Comparison of ENCODE assay signal across 9 mouse cellular contexts in genomic region chr5:31297047-31297757, GRCm38 (mm10). TPM values are rescaled to one million over a fixed set of nuclear protein-coding genes. Genes with fewer than 3 reads are reported as not detected.
A peak's percentile ranks its signal among the peaks of the same experiment; 100 is the strongest.
DNase-seq lines count a peak whose midpoint lies in the region; ATAC-seq and TF ChIP-seq lines count a peak whose summit lies in the region.
"Had no signal": no experiment of that assay in that cellular context is flagged by ENCODE, and none has a peak within 500 bp of the region (broad histone marks: within the 10 kb centered on the region; RNA-seq: fewer than 3 reads in every experiment).

Gene Gckr (plus strand): TSS chr5:31297443.

- H3K4me1 ChIP-seq in lung, embryonic 15.5 days, result peaks cover 14% of the 10 kb centered on the region
- H3K4me1 ChIP-seq in lung, adult 2 months (ENCODE audit: control insufficient read depth, insufficient read depth, low read length), result no peaks in the 10 kb centered on the region
- peaks cover 16% of the 10 kb centered on the region for H3K4me1 ChIP-seq in hindbrain, embryonic 14.5 days (replicated peaks; ENCODE audit: control insufficient read depth, insufficient read depth, low read length)
- peaks cover 4% of the 10 kb centered on the region for H3K4me1 ChIP-seq in liver, embryonic 16.5 days (ENCODE audit: control insufficient read depth, low read depth, low read length)

- no peak within 1 kb of the TSS for H3K9ac ChIP-seq in lung, embryonic 15.5 days
- peak within 1 kb of the TSS; percentile 97; the same call in 1 of the 2 replicates for H3K9ac ChIP-seq in hindbrain, embryonic 14.5 days
- H3K9ac ChIP-seq in liver, embryonic 16.5 days (ENCODE audit: low read depth, low read length), result no peak within 1 kb of the TSS

- peak within 1 kb of the TSS; percentile 86; the same call in 1 of the 2 replicates for H3K4me2 ChIP-seq in lung, embryonic 15.5 days
- peak within 1 kb of the TSS; percentile 94 for H3K4me2 ChIP-seq in hindbrain, embryonic 14.5 days (replicated peaks)
- H3K4me2 ChIP-seq in liver, embryonic 16.5 days (ENCODE audit: low read depth, low read length), result peak within 1 kb of the TSS; percentile 15; the same call in 1 of the 2 replicates

- H3K27me3 ChIP-seq in lung, embryonic 15.5 days, result no peaks in the 10 kb centered on the region
- no peaks in the 10 kb centered on the region for H3K27me3 ChIP-seq in hindbrain, embryonic 14.5 days (ENCODE audit: control insufficient read depth, insufficient read depth, low read length)
- peaks cover 28% of the 10 kb centered on the region for H3K27me3 ChIP-seq in liver, embryonic 16.5 days (ENCODE audit: control insufficient read depth, insufficient read depth, low read depth, low read length)

- TF ChIP-seq CTCF in lung, adult 2 months (IDR thresholded peaks at IDR 0.05; ENCODE audit: insufficient read depth, low read length), result no peak

- H3K27ac ChIP-seq in lung, embryonic 15.5 days, result no peak within 1 kb of the TSS
- H3K27ac ChIP-seq in hindbrain, embryonic 14.5 days, result peak within 1 kb of the TSS; percentile 84; the same call in 1 of the 2 replicates
- peak within 1 kb of the TSS; percentile 69 for H3K27ac ChIP-seq in liver, embryonic 16.5 days (ENCODE audit: low read length)

- no peak for DNase-seq in lung, adult 2 months
- no peak for DNase-seq in hindbrain, embryonic 14.5 days (ENCODE audit: low spot score)
- no peak for DNase-seq in left cerebral cortex, adult 9 months (ENCODE audit: low spot score in 2 of 2)
- no peak for DNase-seq in gastrocnemius, postnatal 25 days
- DNase-seq in frontal cortex, postnatal 14 days (ENCODE audit: low spot score in 2 of 2), result no peak

- 44% methylated on average over 13 of the region's 13 CpGs for WGBS in lung, embryonic 15.5 days
- WGBS in lung, adult 2 months, result 60% methylated on average over 13 of the region's 13 CpGs
- 71% methylated on average over 13 of the region's 13 CpGs for WGBS in hindbrain, embryonic 14.5 days
- 47% methylated on average over 13 of the region's 13 CpGs for WGBS in liver, embryonic 16.5 days (ENCODE audit: insufficient replicate concordance)

- no peak within 1 kb of the TSS for H3K4me3 ChIP-seq in lung, embryonic 15.5 days
- H3K4me3 ChIP-seq in lung, adult 2 months (replicated peaks; ENCODE audit: extremely low read depth, low read depth, low read length), result no peak within 1 kb of the TSS
- peak within 1 kb of the TSS; percentile 81 for H3K4me3 ChIP-seq in hindbrain, embryonic 14.5 days (replicated peaks; ENCODE audit: low read length)
- H3K4me3 ChIP-seq in liver, embryonic 16.5 days (ENCODE audit: low read depth, low read length), result 0 out of 2 replicates have a peak within 1 kb of the TSS, but pooled peaks have one; percentile 5

- no peak for ATAC-seq in lung, embryonic 15.5 days (ENCODE audit: borderline replicate concordance, extremely low read depth, low FRiP score, low TSS enrichment)
- ATAC-seq in hindbrain, embryonic 14.5 days (ENCODE audit: low FRiP score), result no peak
- peak; percentile 77 for ATAC-seq in liver, embryonic 16.5 days (ENCODE audit: low read depth)

- no peaks in the 10 kb centered on the region for H3K9me3 ChIP-seq in lung, embryonic 15.5 days
- no peaks in the 10 kb centered on the region for H3K9me3 ChIP-seq in hindbrain, embryonic 14.5 days (ENCODE audit: control insufficient read depth, low read length)
- no peaks in the 10 kb centered on the region for H3K9me3 ChIP-seq in liver, embryonic 16.5 days (replicated peaks; ENCODE audit: control insufficient read depth, low read length)

- TF ChIP-seq POLR2A in lung, adult 2 months (IDR thresholded peaks at IDR 0.05; ENCODE audit: borderline replicate concordance, extremely low read depth, low read depth, low read length), result no peak

- no peaks in the 10 kb centered on the region for H3K36me3 ChIP-seq in lung, embryonic 15.5 days
- H3K36me3 ChIP-seq in hindbrain, embryonic 14.5 days (replicated peaks; ENCODE audit: control insufficient read depth, insufficient read depth), result peaks cover 20% of the 10 kb centered on the region
- H3K36me3 ChIP-seq in liver, embryonic 16.5 days (ENCODE audit: control insufficient read depth, insufficient read depth), result no peaks in the 10 kb centered on the region

RNA-seq across cellular contexts. Expression of gene Gckr, which starts in this region (rescaled TPM):
- 0.07 and 0.16 TPM in 2 replicates for polyA plus RNA-seq in lung, embryonic 15.5 days (2015; fragmentation: Nextera tagmentation; extraction: Ambion mirVana)
- polyA plus RNA-seq in lung, adult 2 months (2012; rRNA removed), result 0.05 and 0.11 TPM in 2 replicates
- polyA plus RNA-seq in hindbrain, embryonic 14.5 days (2014; fragmentation: Nextera tagmentation; extraction: Ambion mirVana), result 0.29 TPM in 1 of 2 replicates, not detected in the other
- polyA plus RNA-seq in liver, embryonic 16.5 days (2015; fragmentation: Nextera tagmentation; extraction: Ambion mirVana), result 31.1 and 39.4 TPM in 2 replicates
- not detected for total RNA-seq in gastrocnemius, postnatal 25 days (2021)
- total RNA-seq: layer of hippocampus, adult 18-20 months; monocyte, adult 5-6 weeks had no signal

Comparison
In these comparisons a context has a peak if more than half of its experiments do, and no peak if none do; other contexts are left out.
1. RNA of gene Gckr (polyA plus RNA-seq): 31.1 to 39.4 TPM in liver, embryonic 16.5 days; 0.29 TPM in hindbrain, embryonic 14.5 days, 0.05 to 0.11 TPM in lung, adult 2 months and 0.07 to 0.16 TPM in lung, embryonic 15.5 days; every median in the first group is over 10 times any median in the second.
2. H3K4me2 ChIP-seq: peak in every context shown above with its lines; median percentile 94 in hindbrain, embryonic 14.5 days; 86 in lung, embryonic 15.5 days; 15 in liver, embryonic 16.5 days.
3. H3K4me3 ChIP-seq: peak in hindbrain, embryonic 14.5 days (single experiment) and liver, embryonic 16.5 days (single experiment); none in lung, embryonic 15.5 days (single experiment) and lung, adult 2 months (single experiment).